Mouse (Mus musculus): Measurements from ENCODE around the gene Uaca.

Gene Uaca

GRCm38 (mm10) chr9:60837449-60838141 is 43.3 kb downstream of the Uaca start:
- DNase-seq (ENCODE audit: low spot score in 2 of 2) = no peak

GRCm38 (mm10) chr9:60838331-60838872 is 44.1 kb downstream of the Uaca start:
- DNase-seq (ENCODE audit: low spot score in 2 of 2) = no peak

GRCm38 (mm10) chr9:60841393-60841792 is 47.1 kb downstream of the Uaca start:
- DNase-seq (ENCODE audit: low spot score in 2 of 2) = no peak

- no peak for DNase-seq (ENCODE audit: low spot score in 2 of 2)
Measured at GRCm38 (mm10) chr9:60843415-60844076, 49.2 kb downstream of the Uaca start.

GRCm38 (mm10) chr9:60848730-60849129 is 54.4 kb downstream of the Uaca start:
- DNase-seq (ENCODE audit: low spot score in 2 of 2) = no peak

GRCm38 (mm10) chr9:60849986-60850385 is 55.6 kb downstream of the Uaca start:
- DNase-seq (ENCODE audit: low spot score in 2 of 2) = no peak

- no peak for DNase-seq (ENCODE audit: low spot score in 2 of 2)
Measured at GRCm38 (mm10) chr9:60854196-60854595, 59.9 kb downstream of the Uaca start.

- peak in 1 of 2 experiments; percentile 72 for DNase-seq (ENCODE audit: low spot score in 2 of 2)
Measured at GRCm38 (mm10) chr9:60857833-60858232, 63.5 kb downstream of the Uaca start.

- DNase-seq (ENCODE audit: low spot score in 2 of 2) = no peak
Measured at GRCm38 (mm10) chr9:60858306-60858960, 64.1 kb downstream of the Uaca start.

- DNase-seq (ENCODE audit: low spot score in 2 of 2) = no peak
Measured at GRCm38 (mm10) chr9:60859031-60859430, 64.7 kb downstream of the Uaca start.

GRCm38 (mm10) chr9:60861030-60861429 is 66.7 kb downstream of the Uaca start:
- DNase-seq (ENCODE audit: low spot score in 2 of 2) = no peak

GRCm38 (mm10) chr9:60864664-60865063 is 70.3 kb downstream of the Uaca start:
- DNase-seq (ENCODE audit: low spot score in 2 of 2) = no peak

- DNase-seq (ENCODE audit: low spot score in 2 of 2) = no peak
Measured at GRCm38 (mm10) chr9:60865866-60866265, 71.5 kb downstream of the Uaca start.

GRCm38 (mm10) chr9:60870451-60870850 is 76.1 kb downstream of the Uaca start:
- no peak for DNase-seq (ENCODE audit: low spot score in 2 of 2)

- DNase-seq (ENCODE audit: low spot score in 2 of 2) = no peak
Measured at GRCm38 (mm10) chr9:60870919-60871503, 76.7 kb downstream of the Uaca start.

GRCm38 (mm10) chr9:60873257-60874054 is 79.1 kb downstream of the Uaca start:
- DNase-seq (ENCODE audit: low spot score in 2 of 2) = no peak

- no peak for DNase-seq (ENCODE audit: low spot score in 2 of 2)
Measured at GRCm38 (mm10) chr9:60874055-60874392, 79.7 kb downstream of the Uaca start.

GRCm38 (mm10) chr9:60876085-60876484 is 81.7 kb downstream of the Uaca start:
- no peak for DNase-seq (ENCODE audit: low spot score in 2 of 2)

- no peak for DNase-seq (ENCODE audit: low spot score in 2 of 2)
Measured at GRCm38 (mm10) chr9:60876531-60876930, 82.2 kb downstream of the Uaca start.

- DNase-seq (ENCODE audit: low spot score in 2 of 2) = no peak
Measured at GRCm38 (mm10) chr9:60878051-60878557, 83.8 kb downstream of the Uaca start.

GRCm38 (mm10) chr9:60878630-60879029 is 84.3 kb downstream of the Uaca start:
- DNase-seq (ENCODE audit: low spot score in 2 of 2) = no peak

Measured in frontal cortex, postnatal 10 days (tissue).